Mouse (Mus musculus): ENCODE measurements around the gene Gpm6b. TPM values are rescaled to one million over a fixed set of nuclear protein-coding genes. Genes with fewer than 3 reads are reported as not detected.
A peak's percentile ranks its signal among the peaks of the same experiment; 100 is the strongest.

Gene Gpm6b
- polyA plus RNA-seq, 1 experiment from 2014 or later = 5.2 TPM

GRCm38 (mm10) chrX:166354913-166355312 lies 116.2 kb downstream of the Gpm6b start:
- DNase-seq (ENCODE audit: low read depth, low spot score) (no peak), ATAC-seq (no peak)
- peaks cover 5% of the 10 kb centered on the region for H3K27me3 ChIP-seq
- in situ Hi-C loops (cut with MboI; ENCODE audit: low pct_unique_long_range_greater_than_20kb) = loop anchor here (5.0 to 25.0 kb wide), 2 partner anchors 188 to 1818 kb away; no protein-coding TSS in a partner anchor
- ChIA-PET CTCF (interaction anchor here (1.1 kb wide), 1 partner anchor 119 kb away, joined by 3 read pairs; no protein-coding TSS in a partner anchor), POLR2A (interaction anchor here (0.9 kb wide), 1 partner anchor 184 kb away, joined by 3 read pairs; no protein-coding TSS in a partner anchor)
- TF ChIP-seq CTCF (IDR thresholded peaks at IDR 0.05) = no peak

- ChIA-PET POLR2A (no interaction called here), CTCF (no interaction called here)
- in situ Hi-C loops (cut with MboI; ENCODE audit: low pct_unique_long_range_greater_than_20kb) = loop anchor here (5.0 to 25.0 kb wide), 2 partner anchors 189 to 1819 kb away; no protein-coding TSS in a partner anchor
- ATAC-seq (no peak), DNase-seq (ENCODE audit: low read depth, low spot score) (no peak)
- TF ChIP-seq CTCF (IDR thresholded peaks at IDR 0.05) = no peak
- H3K27me3 ChIP-seq = peaks cover 5% of the 10 kb centered on the region
These were observed 117.6 kb downstream of the Gpm6b start for GRCm38 (mm10) chrX:166356276-166356675.

GRCm38 (mm10) chrX:166358955-166359354 lies 120.2 kb downstream of the Gpm6b start:
- ChIA-PET POLR2A (no interaction called here), CTCF (no interaction called here)
- ATAC-seq = no peak
- H3K27me3 ChIP-seq = peaks cover under 1% of the 10 kb centered on the region
- no peak for TF ChIP-seq CTCF (IDR thresholded peaks at IDR 0.05)
- no peak for DNase-seq (ENCODE audit: low read depth, low spot score)
- in situ Hi-C loops (cut with MboI; ENCODE audit: low pct_unique_long_range_greater_than_20kb) = loop anchor here (5.0 to 25.0 kb wide), 2 partner anchors 192 to 1822 kb away; no protein-coding TSS in a partner anchor

- no peak for ATAC-seq
- peaks cover 7% of the 10 kb centered on the region for H3K27me3 ChIP-seq
- CTCF ChIA-PET = no interaction called here
- no peak for DNase-seq (ENCODE audit: low read depth, low spot score)
- POLR2A ChIA-PET = no interaction called here
- in situ Hi-C loops (cut with MboI; ENCODE audit: low pct_unique_long_range_greater_than_20kb) = loop anchor here (5.0 to 25.0 kb wide), 3 partner anchors 193 to 1823 kb away; no protein-coding TSS in a partner anchor
- TF ChIP-seq CTCF (IDR thresholded peaks at IDR 0.05) = no peak
These were observed 121.3 kb downstream of the Gpm6b start for GRCm38 (mm10) chrX:166359927-166360440.

GRCm38 (mm10) chrX:166360455-166360854 lies 121.7 kb downstream of the Gpm6b start:
- CTCF ChIA-PET = no interaction called here

GRCm38 (mm10) chrX:166365458-166366213 lies 126.9 kb downstream of the Gpm6b start:
- no peak for DNase-seq (ENCODE audit: low read depth, low spot score)
- no peak for ATAC-seq
- ChIA-PET POLR2A (no interaction called here), CTCF (interaction anchor here (1.6 to 2.3 kb wide), 2 partner anchors 14 to 17 kb away, joined by 3 to 9 read pairs; no protein-coding TSS in a partner anchor)
- in situ Hi-C loops (cut with MboI; ENCODE audit: low pct_unique_long_range_greater_than_20kb) = loop anchor here (10.0 to 25.0 kb wide), 2 partner anchors 289 to 1828 kb away; no protein-coding TSS in a partner anchor
- H3K27me3 ChIP-seq = peaks cover 14% of the 10 kb centered on the region
- TF ChIP-seq CTCF (IDR thresholded peaks at IDR 0.05) = no peak

More at GRCm38 (mm10) chrX:166360455-166360854, 121.7 kb downstream of the Gpm6b start:
- in situ Hi-C loops (cut with MboI; ENCODE audit: low pct_unique_long_range_greater_than_20kb) = loop anchor here (10.0 to 25.0 kb wide), 2 partner anchors 294 to 1823 kb away; no protein-coding TSS in a partner anchor
- no peak for ATAC-seq
- DNase-seq (ENCODE audit: low read depth, low spot score) = no peak
- no peak for TF ChIP-seq CTCF (IDR thresholded peaks at IDR 0.05)
- POLR2A ChIA-PET = no interaction called here
- H3K27me3 ChIP-seq = peaks cover 7% of the 10 kb centered on the region

- POLR2A ChIA-PET = no interaction called here
- no peak for DNase-seq (ENCODE audit: low read depth, low spot score)
- peaks cover 5% of the 10 kb centered on the region for H3K27me3 ChIP-seq
- no peak for TF ChIP-seq CTCF (IDR thresholded peaks at IDR 0.05)
- ATAC-seq = no peak
- CTCF ChIA-PET = no interaction called here
- in situ Hi-C loops (cut with MboI; ENCODE audit: low pct_unique_long_range_greater_than_20kb) = no loop called here
These were observed 138.1 kb downstream of the Gpm6b start for GRCm38 (mm10) chrX:166376681-166377328.

- in situ Hi-C loops (cut with MboI; ENCODE audit: low pct_unique_long_range_greater_than_20kb) = no loop called here
- peak; percentile 12 for TF ChIP-seq CTCF (IDR thresholded peaks at IDR 0.05)
- POLR2A ChIA-PET = no interaction called here
- DNase-seq (ENCODE audit: low read depth, low spot score) (no peak), ATAC-seq (no peak)
- H3K27me3 ChIP-seq = peaks cover 4% of the 10 kb centered on the region
- CTCF ChIA-PET = interaction anchor here (0.8 kb wide), 1 partner anchor 31 kb away, joined by 3 read pairs; no protein-coding TSS in a partner anchor
These were observed 139.9 kb downstream of the Gpm6b start for GRCm38 (mm10) chrX:166378652-166379051.

GRCm38 (mm10) chrX:166383606-166384005 lies 144.9 kb downstream of the Gpm6b start:
- CTCF ChIA-PET = no interaction called here
- ATAC-seq = no peak
- in situ Hi-C loops (cut with MboI; ENCODE audit: low pct_unique_long_range_greater_than_20kb) = no loop called here

GRCm38 (mm10) chrX:166384935-166385334 lies 146.2 kb downstream of the Gpm6b start:
- TF ChIP-seq CTCF (IDR thresholded peaks at IDR 0.05) = no peak
- in situ Hi-C loops (cut with MboI; ENCODE audit: low pct_unique_long_range_greater_than_20kb) = no loop called here
- POLR2A ChIA-PET = no interaction called here
- peak; percentile 97 for ATAC-seq
- peak; percentile 53 for DNase-seq (ENCODE audit: low read depth, low spot score)
- CTCF ChIA-PET = interaction anchor here (1.4 kb wide), 1 partner anchor 76 kb away, joined by 5 read pairs; no protein-coding TSS in a partner anchor
- peaks cover 8% of the 10 kb centered on the region for H3K27me3 ChIP-seq

More at GRCm38 (mm10) chrX:166383606-166384005, 144.9 kb downstream of the Gpm6b start:
- POLR2A ChIA-PET = no interaction called here
- H3K27me3 ChIP-seq = peaks cover 3% of the 10 kb centered on the region
- no peak for TF ChIP-seq CTCF (IDR thresholded peaks at IDR 0.05)
- DNase-seq (ENCODE audit: low read depth, low spot score) = no peak
